Mouse (Mus musculus): ENCODE measurements around the gene Crtam. TPM values are rescaled to one million over a fixed set of nuclear protein-coding genes. Genes with fewer than 3 reads are reported as not detected.
A peak's percentile ranks its signal among the peaks of the same experiment; 100 is the strongest.

The Crtam gene
- total and polyA plus RNA-seq, 2 experiments from 2014 or later: not detected

DNA sequence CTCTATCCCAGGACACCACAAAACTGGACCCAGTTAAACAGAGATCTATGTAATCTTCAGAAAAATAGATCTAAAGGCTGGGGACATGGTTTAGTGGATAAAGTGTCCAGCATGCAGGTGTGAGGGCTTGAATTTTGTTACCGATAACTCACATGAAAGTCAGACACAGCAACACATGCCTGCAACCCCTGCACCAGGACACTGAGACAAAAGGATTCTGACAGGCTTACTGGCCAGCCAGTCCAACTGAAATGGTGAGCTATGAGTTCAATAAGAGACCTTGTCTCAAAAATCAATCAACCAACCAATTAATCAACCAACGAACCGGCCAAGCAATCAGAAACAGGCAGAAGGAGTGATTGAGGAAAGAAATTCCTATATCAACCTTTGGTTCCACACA is 20.7 kb downstream of the Crtam start:
- ATAC-seq (ENCODE audit: insufficient read depth, low read depth): no peak
- WGBS: 73% methylated on average over 3 of the region's 3 CpGs
- TF ChIP-seq EP300 (IDR thresholded peaks at IDR 0.05; ENCODE audit: low read depth): no peak
- TF ChIP-seq CTCF (IDR thresholded peaks at IDR 0.05; ENCODE audit: low read depth): no peak

DNA sequence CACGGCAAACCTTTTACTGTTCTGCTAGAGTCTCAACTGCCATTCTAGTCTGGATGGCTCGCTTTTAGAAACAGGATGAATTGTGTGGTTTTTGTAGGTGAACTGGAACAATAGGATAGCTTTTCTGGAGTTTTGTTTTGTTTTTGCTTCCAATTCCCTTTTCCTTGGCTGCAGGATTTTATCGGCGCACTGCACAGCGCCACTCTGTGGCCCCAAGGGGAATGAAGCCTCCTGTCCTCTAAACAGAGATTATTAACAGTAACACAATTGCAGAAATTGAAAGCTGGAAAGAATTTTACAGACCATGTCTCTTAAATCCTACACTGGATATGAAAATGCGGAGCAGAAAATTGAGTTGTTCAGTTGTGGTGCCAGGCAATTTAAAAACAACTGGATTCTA is 21.9 kb downstream of the Crtam start:
- TF ChIP-seq EP300 (IDR thresholded peaks at IDR 0.05; ENCODE audit: low read depth): no peak
- TF ChIP-seq CTCF (IDR thresholded peaks at IDR 0.05; ENCODE audit: low read depth): peak; percentile 69
- peak; percentile 36 for DNase-seq (ENCODE audit: low spot score)

More for the DNA sequence above, 20.7 kb downstream of the Crtam start:
- Histone ChIP-seq H3K4me3 (ENCODE audit: low read depth, low read length) (no peak overlapping the region), H3K27me3 (ENCODE audit: control insufficient read depth, insufficient read depth, low read length) (no peaks in the 10 kb centered on the region), H3K27ac (ENCODE audit: low read depth) (no peak overlapping the region), H3K9me3 (replicated peaks; ENCODE audit: control insufficient read depth, low read length) (no peaks in the 10 kb centered on the region), H3K9ac (replicated peaks; ENCODE audit: low read depth, low read length) (no peak overlapping the region), H3K4me2 (ENCODE audit: low read depth, low read length) (no peak overlapping the region), H3K36me3 (replicated peaks; ENCODE audit: control insufficient read depth, insufficient read depth, low read length) (no peaks in the 10 kb centered on the region), H3K4me1 (ENCODE audit: control insufficient read depth, insufficient read depth) (no peaks in the 10 kb centered on the region)
- no peak for DNase-seq (ENCODE audit: low spot score)

DNA sequence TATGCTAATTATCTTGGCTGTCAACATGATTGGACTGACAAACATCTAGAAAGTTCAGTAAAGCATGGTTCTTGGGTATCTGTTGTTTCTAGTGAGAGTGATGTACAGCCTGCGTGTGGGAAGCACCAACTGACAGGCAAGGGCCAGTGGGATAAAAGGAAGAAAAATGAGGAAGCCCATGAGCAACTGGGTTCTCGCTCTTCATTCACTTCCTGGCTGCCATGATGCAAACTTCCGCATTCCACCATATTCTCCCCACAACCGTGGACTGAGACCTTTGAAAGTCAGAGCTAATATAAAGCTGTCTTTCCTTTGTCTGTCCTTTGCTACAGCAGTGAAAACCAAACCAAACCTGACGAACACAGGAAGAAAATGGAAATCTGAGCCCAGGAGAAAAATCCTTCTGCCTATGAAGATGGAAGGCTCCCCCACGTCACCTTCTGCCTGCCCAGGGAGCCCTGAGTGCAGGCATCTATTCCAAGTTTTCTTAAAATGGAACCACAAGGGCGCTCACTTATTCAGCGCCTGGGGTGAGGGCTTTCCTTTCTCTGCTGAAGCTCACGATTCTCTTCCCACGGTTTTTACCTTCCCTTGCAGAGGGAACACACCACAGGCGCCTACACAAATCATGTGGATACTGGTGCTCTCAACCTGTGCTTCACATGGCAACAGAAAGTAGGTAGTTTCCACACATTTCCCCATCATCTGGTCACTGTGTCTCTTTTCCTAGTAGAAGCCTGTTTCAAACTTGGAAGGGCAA is 30.2 kb downstream of the Crtam start:
- no peak overlapping the region for H3K4me2 ChIP-seq (ENCODE audit: low read depth, low read length)
- H3K4me1 ChIP-seq (ENCODE audit: control insufficient read depth, insufficient read depth): no peaks in the 10 kb centered on the region
- ATAC-seq (ENCODE audit: insufficient read depth, low read depth) (no peak), DNase-seq (ENCODE audit: low spot score) (no peak)
- no peaks in the 10 kb centered on the region for H3K36me3 ChIP-seq (replicated peaks; ENCODE audit: control insufficient read depth, insufficient read depth, low read length)
- H3K27me3 ChIP-seq (ENCODE audit: control insufficient read depth, insufficient read depth, low read length): no peaks in the 10 kb centered on the region
- no peak overlapping the region for H3K9ac ChIP-seq (replicated peaks; ENCODE audit: low read depth, low read length)
- no peak overlapping the region for H3K4me3 ChIP-seq (ENCODE audit: low read depth, low read length)
- H3K9me3 ChIP-seq (replicated peaks; ENCODE audit: control insufficient read depth, low read length): no peaks in the 10 kb centered on the region
- TF ChIP-seq CTCF (IDR thresholded peaks at IDR 0.05; ENCODE audit: low read depth) (no peak), EP300 (IDR thresholded peaks at IDR 0.05; ENCODE audit: low read depth) (no peak)
- 69% methylated on average over 11 of the region's 11 CpGs for WGBS
- no peak overlapping the region for H3K27ac ChIP-seq (ENCODE audit: low read depth)

More for the DNA sequence above, 21.9 kb downstream of the Crtam start:
- Histone ChIP-seq H3K9ac (replicated peaks; ENCODE audit: low read depth, low read length) (no peak overlapping the region), H3K27ac (ENCODE audit: low read depth) (no peak overlapping the region), H3K4me2 (ENCODE audit: low read depth, low read length) (no peak overlapping the region), H3K36me3 (replicated peaks; ENCODE audit: control insufficient read depth, insufficient read depth, low read length) (no peaks in the 10 kb centered on the region), H3K4me3 (ENCODE audit: low read depth, low read length) (no peak overlapping the region), H3K27me3 (ENCODE audit: control insufficient read depth, insufficient read depth, low read length) (no peaks in the 10 kb centered on the region), H3K9me3 (replicated peaks; ENCODE audit: control insufficient read depth, low read length) (no peaks in the 10 kb centered on the region), H3K4me1 (ENCODE audit: control insufficient read depth, insufficient read depth) (no peaks in the 10 kb centered on the region)
- 30% methylated on average over 6 of the region's 6 CpGs for WGBS
- ATAC-seq (ENCODE audit: insufficient read depth, low read depth): no peak

DNA sequence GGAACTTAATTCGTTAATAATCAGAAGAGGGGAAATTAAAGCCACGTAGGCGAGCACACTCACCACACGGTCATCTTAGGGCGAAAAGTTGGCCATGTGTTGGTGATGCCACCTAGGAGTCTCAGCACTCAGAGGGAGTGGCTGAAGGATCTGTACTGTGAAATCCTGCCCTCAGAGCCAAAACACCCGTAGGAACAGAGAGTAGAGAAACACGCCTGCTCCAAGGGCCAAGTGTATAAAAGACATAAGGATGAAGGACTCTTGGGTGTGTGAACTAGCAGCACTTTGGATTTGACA is 40.1 kb downstream of the Crtam start:
- no peak for ATAC-seq (ENCODE audit: insufficient read depth, low read depth)
- Histone ChIP-seq H3K36me3 (replicated peaks; ENCODE audit: control insufficient read depth, insufficient read depth, low read length) (no peaks in the 10 kb centered on the region), H3K4me2 (ENCODE audit: low read depth, low read length) (peak overlapping the region; percentile 64), H3K27me3 (ENCODE audit: control insufficient read depth, insufficient read depth, low read length) (peaks cover 34% of the 10 kb centered on the region), H3K9me3 (replicated peaks; ENCODE audit: control insufficient read depth, low read length) (no peaks in the 10 kb centered on the region), H3K4me1 (ENCODE audit: control insufficient read depth, insufficient read depth) (peaks cover 7% of the 10 kb centered on the region; the same call in 1 of the 2 replicates), H3K9ac (replicated peaks; ENCODE audit: low read depth, low read length) (no peak overlapping the region), H3K27ac (ENCODE audit: low read depth) (no peak overlapping the region), H3K4me3 (ENCODE audit: low read depth, low read length) (peak overlapping the region; percentile 43)
- TF ChIP-seq EP300 (IDR thresholded peaks at IDR 0.05; ENCODE audit: low read depth) (no peak), CTCF (IDR thresholded peaks at IDR 0.05; ENCODE audit: low read depth) (no peak)
- no peak for DNase-seq (ENCODE audit: low spot score)
- WGBS: 23% methylated on average over 7 of the region's 7 CpGs

DNA sequence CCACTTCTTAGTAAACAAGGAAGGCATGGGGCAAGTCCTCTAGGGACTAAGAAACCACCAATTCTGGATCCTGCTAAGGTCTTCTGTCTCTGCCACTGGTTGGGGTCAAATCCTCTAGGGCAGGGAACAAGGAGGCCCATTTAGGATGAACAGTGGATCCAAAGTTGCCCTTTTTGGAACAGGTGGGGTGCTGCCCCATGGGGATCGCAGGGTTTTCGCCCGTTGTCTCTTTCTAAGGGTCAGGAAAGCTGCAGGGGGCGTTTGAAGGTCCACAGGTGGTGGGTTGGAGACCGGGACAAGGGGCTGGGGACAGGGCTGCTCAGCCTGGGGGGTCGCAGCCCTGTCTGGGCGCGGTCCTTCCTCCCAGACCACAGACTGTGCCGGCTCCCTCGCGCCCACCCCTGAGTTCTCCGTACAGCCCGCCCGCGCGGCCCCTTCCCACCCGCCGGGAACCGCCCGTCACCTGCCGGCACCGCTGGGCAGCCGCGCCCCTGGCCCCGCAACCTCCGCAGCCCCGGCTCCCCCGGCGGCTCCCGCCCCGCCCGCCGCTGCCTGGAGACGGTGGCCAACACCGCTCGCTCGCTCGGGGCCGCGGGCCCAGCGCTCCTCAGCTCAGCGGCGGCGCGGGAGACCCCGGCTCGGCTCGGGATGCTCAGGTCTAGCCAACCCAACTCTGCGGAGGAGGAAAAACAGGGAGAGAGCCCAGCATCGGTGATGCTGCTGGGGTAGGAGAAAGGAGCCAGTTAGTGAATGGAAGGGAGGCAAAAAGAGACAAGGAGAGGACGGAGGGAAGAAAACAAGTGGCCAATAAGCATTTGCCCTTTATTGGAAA is 40.6 kb downstream of the Crtam start, which contains the start of gene Jhy:
Jhy (minus strand) TSS at position 533 of the 832 bp plus-strand sequence.
- Histone ChIP-seq H3K9me3 (replicated peaks; ENCODE audit: control insufficient read depth, low read length) (no peaks in the 10 kb centered on the region), H3K4me1 (ENCODE audit: control insufficient read depth, insufficient read depth) (peaks cover 7% of the 10 kb centered on the region; the same call in 1 of the 2 replicates), H3K27me3 (ENCODE audit: control insufficient read depth, insufficient read depth, low read length) (peaks cover 34% of the 10 kb centered on the region), H3K27ac (ENCODE audit: low read depth) (no peak within 1 kb of the TSS), H3K36me3 (replicated peaks; ENCODE audit: control insufficient read depth, insufficient read depth, low read length) (no peaks in the 10 kb centered on the region), H3K4me3 (ENCODE audit: low read depth, low read length) (peak within 1 kb of the TSS; percentile 43), H3K9ac (replicated peaks; ENCODE audit: low read depth, low read length) (no peak within 1 kb of the TSS; the same call in 1 of the 2 replicates), H3K4me2 (ENCODE audit: low read depth, low read length) (peak within 1 kb of the TSS; percentile 64)
- DNase-seq (ENCODE audit: low spot score): no peak
- whole genome bisulfite sequencing: 3% methylated on average over 46 of the region's 51 CpGs
- no peak for ATAC-seq (ENCODE audit: insufficient read depth, low read depth)
- TF ChIP-seq CTCF (IDR thresholded peaks at IDR 0.05; ENCODE audit: low read depth): no peak
- TF ChIP-seq EP300 (IDR thresholded peaks at IDR 0.05; ENCODE audit: low read depth): no peak
